Mouse (Mus musculus): ENCODE measurements at regions not wholly inside any gene's neighbourhood (a gene's known extent, or its start where the extent isn't known, plus 50 kb on each side); places are given as distances from the start of the nearest gene placed in this dataset.

DNA sequence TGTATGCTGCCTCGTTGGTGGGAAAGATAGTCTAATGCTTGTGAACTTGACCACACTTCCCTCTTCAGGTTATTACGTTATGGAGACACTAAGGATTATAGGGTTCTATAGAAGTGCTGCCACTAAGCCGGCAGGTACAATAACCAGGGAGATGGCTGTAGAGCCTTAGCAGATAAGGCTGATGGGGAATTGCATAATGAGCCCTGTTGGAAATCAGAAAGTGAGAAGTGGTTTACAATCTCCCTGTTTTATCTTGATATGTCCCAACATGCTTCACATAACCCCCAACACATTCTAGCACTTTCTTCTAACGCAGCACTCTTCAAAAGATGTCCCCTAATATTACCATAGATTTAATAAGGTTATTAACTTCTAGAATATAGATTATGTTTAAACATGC, 241.2 kb downstream of the Hlx start:
- Histone ChIP-seq H3K27ac (ENCODE audit: insufficient read depth, low read depth, low read length, poor library complexity, severe bottlenecking) (no peak overlapping the region), H3K36me3 (ENCODE audit: control insufficient read depth, insufficient read depth, low read length, poor library complexity, severe bottlenecking) (no peaks in the 10 kb centered on the region), H3K4me3 (ENCODE audit: insufficient read depth in 1 of 2, low read depth in 1 of 2, low read length in 2 of 2, poor library complexity in 1 of 2, severe bottlenecking in 1 of 2) (no peak overlapping the region), H3K4me1 (ENCODE audit: control insufficient read depth in 2 of 2, insufficient read depth in 2 of 2, low read length in 2 of 2, poor library complexity in 1 of 2) (peaks cover 0 to 3% of the 10 kb centered on the region in 2 experiments; a peak in 1 of 4 replicates), H3K9ac (ENCODE audit: insufficient read depth, low read depth, low read length, poor library complexity, severe bottlenecking) (no peak overlapping the region), H3K9me3 (ENCODE audit: control insufficient read depth, insufficient read depth, low read depth, low read length) (no peaks in the 10 kb centered on the region)
- in situ Hi-C loops (cut with MboI; ENCODE audit: low sequenced_read_pairs in 2 of 2, unreplicated experiment in 2 of 2) = loop anchor here in 1 of 2 experiments (25.0 kb wide), 1 partner anchor 221 kb away; no protein-coding TSS in a partner anchor
- TF ChIP-seq CHD2 (IDR thresholded peaks at IDR 0.05; ENCODE audit: low read depth, low read length) (no peak), ZC3H11A (IDR thresholded peaks at IDR 0.05; ENCODE audit: borderline replicate concordance, low read depth, low read length) (no peak), ZNF384 (IDR thresholded peaks at IDR 0.05; ENCODE audit: low read depth, low read length) (no peak), HCFC1 (IDR thresholded peaks at IDR 0.05; ENCODE audit: borderline replicate concordance, insufficient read depth, low read length) (no peak), MAFK (IDR thresholded peaks at IDR 0.05; ENCODE audit: insufficient read depth, low read depth, low read length) (no peak)
- no peak for DNase-seq (ENCODE audit: low read depth, low spot score)

DNA sequence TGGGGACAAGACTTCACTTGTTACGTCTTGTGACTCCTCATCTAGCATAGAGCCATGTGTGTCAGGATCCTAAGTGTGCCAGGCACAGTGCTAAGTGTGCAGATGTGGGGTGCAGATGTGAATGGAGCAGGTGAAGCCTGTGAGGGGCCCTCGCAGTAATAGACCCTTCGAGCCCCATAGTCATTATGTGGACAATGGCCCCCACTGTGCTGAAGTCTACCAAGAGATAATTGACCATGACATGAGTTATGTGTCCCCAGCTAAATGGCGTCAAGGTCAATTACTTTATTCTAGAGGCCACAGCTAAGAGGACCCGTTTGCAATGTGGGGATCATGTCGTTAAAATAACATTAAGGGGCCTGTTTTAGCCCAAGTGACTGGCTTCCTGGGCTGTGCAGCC, 245.0 kb downstream of the Hlx start:
- DNase-seq (ENCODE audit: low read depth, low spot score) = no peak
- in situ Hi-C loops (cut with MboI; ENCODE audit: low sequenced_read_pairs in 2 of 2, unreplicated experiment in 2 of 2) = loop anchor here in 1 of 2 experiments (25.0 kb wide), 1 partner anchor 225 kb away; no protein-coding TSS in a partner anchor
- H3K4me1 ChIP-seq (ENCODE audit: control insufficient read depth in 2 of 2, insufficient read depth in 2 of 2, low read length in 2 of 2, poor library complexity in 1 of 2) = peaks cover 0 to 3% of the 10 kb centered on the region in 2 experiments; a peak in 1 of 4 replicates
- H3K9me3 ChIP-seq (ENCODE audit: control insufficient read depth, insufficient read depth, low read depth, low read length) = no peaks in the 10 kb centered on the region
- H3K9ac ChIP-seq (ENCODE audit: insufficient read depth, low read depth, low read length, poor library complexity, severe bottlenecking) = no peak overlapping the region
- no peak overlapping the region for H3K27ac ChIP-seq (ENCODE audit: insufficient read depth, low read depth, low read length, poor library complexity, severe bottlenecking)
- H3K36me3 ChIP-seq (ENCODE audit: control insufficient read depth, insufficient read depth, low read length, poor library complexity, severe bottlenecking) = no peaks in the 10 kb centered on the region
- H3K4me3 ChIP-seq (ENCODE audit: insufficient read depth in 1 of 2, low read depth in 1 of 2, low read length in 2 of 2, poor library complexity in 1 of 2, severe bottlenecking in 1 of 2) = no peak overlapping the region
- TF ChIP-seq ZNF384 (IDR thresholded peaks at IDR 0.05; ENCODE audit: low read depth, low read length) (no peak), MAFK (IDR thresholded peaks at IDR 0.05; ENCODE audit: insufficient read depth, low read depth, low read length) (no peak), ZC3H11A (IDR thresholded peaks at IDR 0.05; ENCODE audit: borderline replicate concordance, low read depth, low read length) (no peak), CHD2 (IDR thresholded peaks at IDR 0.05; ENCODE audit: low read depth, low read length) (no peak), HCFC1 (IDR thresholded peaks at IDR 0.05; ENCODE audit: borderline replicate concordance, insufficient read depth, low read length) (no peak)

DNA sequence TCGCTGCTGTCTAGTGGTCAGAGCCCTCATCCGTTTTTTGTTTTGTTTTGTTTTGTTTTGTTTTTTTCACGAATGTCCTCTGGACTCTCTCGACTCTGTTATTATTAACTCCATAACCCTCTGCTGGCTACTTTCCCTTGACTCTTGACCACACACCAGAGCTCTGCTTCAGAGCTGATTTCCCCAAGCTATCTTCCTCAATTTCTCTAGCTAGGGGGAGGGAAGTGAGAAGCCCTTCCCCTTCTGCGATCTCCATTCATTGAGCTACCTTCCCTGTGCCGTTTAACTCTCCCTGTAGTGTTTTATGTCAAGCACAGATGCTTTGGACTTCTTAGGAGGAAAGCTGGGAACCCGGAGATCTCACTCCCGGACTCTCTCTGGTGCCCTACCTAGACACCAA, 247.6 kb downstream of the Hlx start:
- no peak overlapping the region for H3K4me3 ChIP-seq (ENCODE audit: insufficient read depth in 1 of 2, low read depth in 1 of 2, low read length in 2 of 2, poor library complexity in 1 of 2, severe bottlenecking in 1 of 2)
- in situ Hi-C loops (cut with MboI; ENCODE audit: low sequenced_read_pairs in 2 of 2, unreplicated experiment in 2 of 2) = loop anchor here in 1 of 2 experiments (25.0 kb wide), 1 partner anchor 228 kb away; no protein-coding TSS in a partner anchor
- H3K27ac ChIP-seq (ENCODE audit: insufficient read depth, low read depth, low read length, poor library complexity, severe bottlenecking) = no peak overlapping the region
- no peaks in the 10 kb centered on the region for H3K9me3 ChIP-seq (ENCODE audit: control insufficient read depth, insufficient read depth, low read depth, low read length)
- peaks cover 0 to 3% of the 10 kb centered on the region in 2 experiments; a peak in 1 of 4 replicates for H3K4me1 ChIP-seq (ENCODE audit: control insufficient read depth in 2 of 2, insufficient read depth in 2 of 2, low read length in 2 of 2, poor library complexity in 1 of 2)
- H3K9ac ChIP-seq (ENCODE audit: insufficient read depth, low read depth, low read length, poor library complexity, severe bottlenecking) = no peak overlapping the region
- TF ChIP-seq MAFK (IDR thresholded peaks at IDR 0.05; ENCODE audit: insufficient read depth, low read depth, low read length) (no peak), CHD2 (IDR thresholded peaks at IDR 0.05; ENCODE audit: low read depth, low read length) (no peak), HCFC1 (IDR thresholded peaks at IDR 0.05; ENCODE audit: borderline replicate concordance, insufficient read depth, low read length) (no peak), ZC3H11A (IDR thresholded peaks at IDR 0.05; ENCODE audit: borderline replicate concordance, low read depth, low read length) (no peak), ZNF384 (IDR thresholded peaks at IDR 0.05; ENCODE audit: low read depth, low read length) (no peak)
- DNase-seq (ENCODE audit: low read depth, low spot score) = no peak
- no peaks in the 10 kb centered on the region for H3K36me3 ChIP-seq (ENCODE audit: control insufficient read depth, insufficient read depth, low read length, poor library complexity, severe bottlenecking)

DNA sequence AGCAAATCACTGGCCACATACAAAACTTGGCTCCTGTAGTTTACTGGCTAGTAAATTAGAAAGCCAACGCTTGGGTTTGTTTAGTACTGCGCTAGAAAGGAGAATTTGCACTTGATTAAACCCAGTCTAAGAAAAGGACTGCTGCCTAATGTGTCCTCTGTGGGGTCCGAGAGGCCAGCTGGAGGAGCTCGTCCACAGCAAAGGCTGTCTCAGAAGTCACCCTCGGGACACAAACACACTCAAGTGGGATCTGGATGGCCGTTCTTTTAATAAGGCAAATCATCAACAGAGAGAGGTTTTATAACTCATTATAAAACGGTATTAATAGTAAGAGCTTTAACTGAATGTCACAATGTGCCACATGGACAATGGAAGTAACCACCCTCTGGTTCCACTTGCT, 249.0 kb downstream of the Hlx start:
- DNase-seq (ENCODE audit: low read depth, low spot score) = no peak
- TF ChIP-seq ZNF384 (IDR thresholded peaks at IDR 0.05; ENCODE audit: low read depth, low read length) (no peak), ZC3H11A (IDR thresholded peaks at IDR 0.05; ENCODE audit: borderline replicate concordance, low read depth, low read length) (no peak), HCFC1 (IDR thresholded peaks at IDR 0.05; ENCODE audit: borderline replicate concordance, insufficient read depth, low read length) (no peak), CHD2 (IDR thresholded peaks at IDR 0.05; ENCODE audit: low read depth, low read length) (no peak), MAFK (IDR thresholded peaks at IDR 0.05; ENCODE audit: insufficient read depth, low read depth, low read length) (no peak)
- H3K27ac ChIP-seq (ENCODE audit: insufficient read depth, low read depth, low read length, poor library complexity, severe bottlenecking) = no peak overlapping the region
- in situ Hi-C loops (cut with MboI; ENCODE audit: low sequenced_read_pairs in 2 of 2, unreplicated experiment in 2 of 2) = loop anchor here in 1 of 2 experiments (25.0 kb wide), 1 partner anchor 229 kb away; no protein-coding TSS in a partner anchor
- H3K4me1 ChIP-seq (ENCODE audit: control insufficient read depth in 2 of 2, insufficient read depth in 2 of 2, low read length in 2 of 2, poor library complexity in 1 of 2) = no peaks in the 10 kb centered on the region
- H3K9ac ChIP-seq (ENCODE audit: insufficient read depth, low read depth, low read length, poor library complexity, severe bottlenecking) = no peak overlapping the region
- H3K4me3 ChIP-seq (ENCODE audit: insufficient read depth in 1 of 2, low read depth in 1 of 2, low read length in 2 of 2, poor library complexity in 1 of 2, severe bottlenecking in 1 of 2) = no peak overlapping the region
- no peaks in the 10 kb centered on the region for H3K9me3 ChIP-seq (ENCODE audit: control insufficient read depth, insufficient read depth, low read depth, low read length)
- H3K36me3 ChIP-seq (ENCODE audit: control insufficient read depth, insufficient read depth, low read length, poor library complexity, severe bottlenecking) = no peaks in the 10 kb centered on the region
